Mouse (Mus musculus) urinary bladder, postnatal 4 days (tissue): ENCODE results near the gene Cog7.

Experiments
- DNase-seq, 2 experiments: peaks; one replicate each; pipeline ENCODE4 v3.0.0; 2021 to 2022; ENCODE audit warnings: low spot score in 2 of 2

Cog7 gene

DNA sequence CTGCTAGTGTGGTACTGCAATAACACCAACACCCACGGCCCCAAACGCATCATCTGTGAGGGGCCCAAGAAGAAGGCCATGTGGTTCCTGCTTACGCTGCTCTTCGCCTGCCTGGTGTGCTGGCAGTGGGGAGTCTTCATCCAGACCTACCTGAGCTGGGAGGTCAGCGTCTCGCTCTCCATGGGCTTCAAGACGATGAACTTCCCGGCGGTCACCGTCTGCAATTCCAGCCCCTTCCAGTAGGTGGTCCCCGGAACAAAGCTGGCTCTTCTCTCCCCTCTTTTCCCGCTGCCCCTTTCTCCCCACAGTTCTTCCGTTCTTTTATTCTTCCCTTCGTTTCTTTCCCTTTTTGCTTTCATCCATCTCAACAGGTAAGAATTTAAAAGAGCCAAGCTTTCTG lies 82.2 kb downstream of the Cog7 start:
- no peak for DNase-seq

GRCm38 (mm10) chr7:121896689-121897088 lies 84.8 kb downstream of the Cog7 start:
- no peak for DNase-seq

DNA sequence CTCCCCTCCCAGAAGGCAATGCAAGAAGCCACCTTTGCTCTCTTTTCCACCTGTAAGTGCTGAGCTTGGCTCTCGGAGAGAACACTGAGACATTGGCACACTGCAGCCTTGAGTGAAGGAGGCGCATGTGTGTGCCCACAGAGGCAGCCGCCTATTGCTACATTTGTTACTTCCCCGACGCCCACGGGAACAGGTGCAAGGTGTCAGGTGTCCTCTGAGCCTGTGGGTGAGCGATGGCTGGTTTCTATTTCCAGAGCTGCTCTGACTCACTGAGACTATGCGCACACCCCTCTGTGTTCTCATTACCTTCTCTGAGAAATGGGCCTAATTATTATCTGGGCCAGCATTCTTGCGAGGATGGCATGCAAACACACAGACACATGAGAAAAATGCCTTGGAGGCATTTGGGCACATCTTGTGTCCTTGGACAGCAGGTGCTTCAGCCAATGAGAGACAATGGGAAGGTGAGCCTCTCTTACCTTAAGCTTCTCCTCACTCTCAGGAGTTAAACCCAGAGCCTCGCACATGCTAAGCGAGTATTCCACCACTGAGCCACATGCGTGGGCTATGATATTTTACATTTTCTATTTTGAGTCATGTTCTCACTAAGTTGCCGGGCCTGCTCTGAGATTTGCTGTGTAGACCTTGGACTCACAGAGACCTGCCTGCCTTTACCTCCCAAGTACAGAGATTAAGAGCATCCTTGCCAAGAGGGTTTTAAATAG lies 90.7 kb downstream of the Cog7 start:
- no peak for DNase-seq

DNA sequence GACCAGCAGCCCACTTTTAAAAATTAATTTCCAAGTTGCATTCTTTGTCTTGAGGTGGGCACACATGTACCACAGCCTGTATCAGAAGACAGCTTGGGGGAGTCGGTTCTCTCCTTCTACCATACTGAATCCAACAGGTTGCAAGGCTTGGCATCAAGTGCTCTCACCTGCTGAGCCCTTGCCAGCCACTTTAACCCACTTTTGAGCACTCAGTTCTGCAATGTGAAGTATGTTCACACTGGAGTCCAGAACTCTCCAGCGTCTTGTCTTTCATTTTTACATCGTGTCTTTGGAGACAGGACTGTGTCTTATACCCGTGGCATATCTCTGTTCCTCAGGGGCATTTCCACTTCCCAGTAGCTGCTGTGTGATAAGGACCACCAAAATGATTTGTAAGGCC lies 101.3 kb downstream of the Cog7 start:
- DNase-seq = no peak

DNA sequence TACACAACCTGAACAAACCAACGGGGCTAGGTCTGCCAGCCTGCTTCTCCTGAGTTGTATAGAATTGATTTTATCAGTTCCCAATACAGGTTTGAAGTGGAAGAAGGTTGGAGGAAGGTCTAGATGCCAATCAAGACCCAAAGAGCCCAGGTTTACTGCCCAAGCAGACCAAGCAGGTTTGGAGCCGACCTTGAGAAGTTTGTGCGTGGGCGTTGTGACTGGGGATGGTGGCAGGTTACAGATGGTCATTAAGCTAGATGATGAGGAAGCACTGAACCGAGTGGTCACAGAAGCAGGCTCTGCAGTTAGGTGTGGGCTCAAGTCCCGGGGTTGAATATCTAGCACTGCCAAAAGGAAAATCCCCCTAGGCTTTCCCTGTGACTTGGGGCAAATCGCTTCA lies 106.7 kb downstream of the Cog7 start:
- no peak for DNase-seq

DNA sequence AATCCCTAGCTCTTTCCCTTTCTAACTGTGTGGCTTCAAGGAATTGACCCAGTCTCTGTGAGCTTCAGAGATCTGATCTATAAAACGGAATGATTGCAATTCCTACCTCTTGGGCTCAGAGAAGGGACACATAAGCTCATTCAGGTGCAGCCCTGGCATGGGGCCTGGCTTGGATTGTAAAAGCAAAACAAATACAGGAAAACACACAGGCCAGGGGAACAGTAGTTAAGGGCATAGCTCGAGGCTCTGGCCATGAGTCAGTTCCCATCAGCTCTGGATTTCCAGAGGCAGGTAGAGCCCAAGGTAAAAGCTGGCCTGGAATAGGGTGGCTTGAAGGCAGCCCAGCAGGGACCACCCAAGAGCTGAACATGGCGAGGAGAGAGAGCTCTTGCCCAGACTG lies 107.5 kb downstream of the Cog7 start:
- no peak for DNase-seq

DNA sequence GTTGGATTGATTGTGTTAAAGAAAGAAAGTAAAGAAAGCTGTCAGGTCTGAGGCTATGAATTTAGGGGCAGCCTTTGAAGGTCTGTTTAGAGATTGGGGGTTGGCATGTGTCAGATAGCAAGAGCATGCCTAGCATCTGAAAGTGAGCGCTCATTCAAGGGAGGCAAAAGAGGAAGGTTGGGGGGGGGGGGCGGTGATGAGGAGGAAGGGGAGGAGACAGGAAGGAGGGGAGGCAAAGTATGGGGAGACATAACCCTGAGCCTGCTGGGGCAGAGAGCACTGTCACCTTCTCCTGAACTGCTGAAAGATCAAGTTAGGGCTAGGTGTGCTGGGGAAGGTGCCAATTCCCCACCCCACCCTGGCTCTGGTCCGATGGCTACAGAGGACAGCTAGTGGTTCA lies 109.9 kb downstream of the Cog7 start:
- no peak for DNase-seq

- DNase-seq = peak in 1 of 2 experiments; percentile 28
Measured at GRCm38 (mm10) chr7:121864858-121865585, 116.5 kb downstream of the Cog7 start, which contains the start of gene Scnn1b. TSS of gene Scnn1b (plus strand) at chr7:121865038.

DNA sequence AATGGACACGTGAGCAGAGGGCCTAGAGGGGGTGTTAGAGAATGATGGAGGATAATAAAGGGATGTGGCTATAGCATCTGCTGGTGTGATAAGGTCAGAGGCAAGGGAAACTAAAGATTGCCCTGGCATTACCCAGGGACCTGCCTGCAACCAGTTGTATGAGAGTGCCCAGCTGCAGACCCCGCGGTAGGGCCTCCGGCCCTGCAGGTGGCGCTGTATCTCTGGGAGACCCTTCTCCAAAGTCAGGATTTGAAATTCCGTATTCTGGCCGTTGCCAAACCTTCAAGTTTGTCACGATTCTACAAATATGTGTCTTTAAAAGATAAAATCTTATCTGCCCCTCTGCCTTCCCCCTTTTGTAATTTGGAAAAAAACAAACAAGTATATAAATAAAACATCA lies 122.6 kb downstream of the Cog7 start:
- no peak for DNase-seq

- DNase-seq = peak in 1 of 2 experiments; percentile 59
Measured at GRCm38 (mm10) chr7:121857177-121857884, 124.2 kb downstream of the Cog7 start.

GRCm38 (mm10) chr7:121848537-121849168 lies 132.9 kb downstream of the Cog7 start:
- DNase-seq = no peak

DNA sequence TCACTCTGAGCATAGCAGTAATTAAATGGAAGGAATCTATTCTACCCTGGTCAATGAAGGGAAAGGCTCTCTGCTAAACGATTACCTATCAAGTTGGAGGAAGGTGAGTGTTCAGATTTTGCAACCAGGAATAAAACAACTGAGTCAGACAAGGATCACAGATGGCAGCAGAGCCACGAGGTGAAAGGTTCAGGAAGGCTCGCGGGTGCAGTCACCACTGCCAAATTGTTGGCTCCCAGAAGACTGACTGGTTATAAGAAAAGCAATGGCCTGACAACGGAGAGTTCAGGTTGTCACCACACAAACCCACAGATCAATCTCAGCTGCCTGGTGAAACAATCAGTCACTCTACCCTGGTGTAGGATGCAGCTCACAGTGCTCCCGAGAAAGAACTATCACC lies 135.5 kb downstream of the Cog7 start:
- no peak for DNase-seq

DNA sequence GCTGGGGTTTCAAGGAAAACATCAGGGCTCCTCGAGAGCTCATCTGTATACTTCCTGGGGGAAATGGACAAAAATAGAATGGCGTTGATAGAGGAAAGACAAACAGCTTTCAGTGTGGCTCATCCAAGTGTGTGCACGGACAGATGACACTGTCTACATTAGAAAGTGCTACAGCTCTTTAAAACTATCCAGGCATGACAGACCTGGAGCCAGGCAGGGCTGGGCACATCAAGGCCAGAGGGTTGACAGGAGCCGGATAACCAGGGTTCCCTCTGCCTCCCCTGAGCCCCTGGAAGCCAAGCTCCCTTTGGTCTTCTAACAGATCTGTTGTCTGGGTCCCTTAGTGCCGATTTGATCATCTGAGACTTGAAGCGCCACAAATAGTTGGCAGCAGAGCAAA lies 139.3 kb downstream of the Cog7 start:
- DNase-seq = no peak

- peak in 1 of 2 experiments; percentile 50 for DNase-seq
Measured at GRCm38 (mm10) chr7:121840810-121841209, 140.7 kb downstream of the Cog7 start.

DNA sequence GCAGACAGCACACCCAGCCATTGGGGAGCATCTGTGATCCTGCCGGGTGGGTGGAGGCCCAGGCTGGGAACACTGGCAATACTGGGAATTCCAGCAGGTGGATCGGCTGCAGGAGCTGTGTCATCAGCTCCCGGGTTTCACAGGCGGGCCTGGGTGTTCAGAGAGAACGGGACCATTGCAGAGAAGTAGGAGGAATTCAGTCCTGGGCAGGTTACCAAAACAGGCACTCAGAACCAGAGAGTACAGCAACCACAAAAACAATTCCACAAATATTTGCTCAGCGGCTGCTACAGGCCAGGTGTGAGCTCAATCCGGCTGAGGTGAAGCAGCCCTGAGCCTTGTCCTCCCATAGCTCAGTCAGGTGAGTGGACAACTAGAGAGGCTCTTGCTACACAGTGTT lies 144.7 kb downstream of the Cog7 start:
- no peak for DNase-seq

DNA sequence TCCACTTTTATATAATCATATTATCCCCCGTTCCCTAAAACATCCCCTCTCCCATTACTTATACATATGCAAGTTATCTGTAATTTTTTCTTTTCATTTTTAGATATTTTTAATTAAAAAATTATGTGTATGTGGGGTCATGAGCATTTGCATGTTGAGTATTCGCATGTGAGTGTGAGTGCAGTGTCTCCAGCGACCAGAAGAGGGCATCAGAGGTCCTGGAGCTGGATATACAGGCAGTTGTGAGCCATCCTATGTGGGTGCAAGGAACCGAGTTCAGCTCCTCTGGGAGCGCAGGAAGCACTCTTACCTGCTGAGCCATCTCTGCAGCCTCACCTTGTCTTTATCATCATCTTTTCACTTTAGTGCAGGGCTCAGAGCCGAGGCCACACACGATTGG lies 146.1 kb downstream of the Cog7 start:
- DNase-seq = no peak
